Comparison of ENCODE assay signal across 17 mouse cellular contexts in the genomic region with DNA sequence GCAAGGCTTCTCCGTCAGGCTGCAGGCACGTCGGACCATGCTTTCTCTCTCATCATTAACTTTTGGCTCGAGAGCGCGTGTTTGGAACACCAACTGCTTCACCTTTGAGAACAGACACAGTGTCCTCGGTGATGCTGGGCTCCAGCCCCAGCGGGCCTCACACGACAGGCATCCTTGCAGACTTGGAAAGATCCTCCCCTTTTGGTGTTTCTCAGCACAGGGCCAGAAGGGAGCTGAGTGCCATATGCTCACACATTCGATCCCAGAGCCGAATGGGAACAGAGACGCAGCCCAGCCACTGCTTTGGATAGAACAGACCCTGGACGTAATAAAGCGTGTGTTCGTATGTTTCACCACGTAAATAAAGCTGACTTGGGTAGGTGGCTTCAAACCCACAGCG.
DNase-seq lines count a peak whose midpoint lies in the region; ATAC-seq lines count a peak whose summit lies in the region.
"Had no signal": no experiment of that assay in that cellular context is flagged by ENCODE, and none has a peak within 500 bp of the region (broad histone marks: within the 10 kb centered on the region; RNA-seq: fewer than 3 reads in every experiment).

No protein-coding gene starts in this region.

- ATAC-seq in cerebellum, adult (ENCODE audit: insufficient number of reproducible peaks, low FRiP score, low TSS enrichment), result no peak
- ATAC-seq: lung, postnatal 0 days; midbrain, embryonic 13.5 days; Patski had no signal

- DNase-seq in cerebellum, adult 11 months, result peak; percentile 13
- peak; percentile 31 to 70 for DNase-seq in layer of hippocampus, adult 18-20 months (ENCODE audit: low spot score in 2 of 2)
- no peak for DNase-seq in layer of hippocampus, adult 9-10 months (ENCODE audit: low spot score)
- DNase-seq in cerebellum, postnatal 10 days, result peak; percentile 38 to 65
- DNase-seq in layer of hippocampus, adult 9-11 months, result peak; percentile 68
- no peak for DNase-seq in gastrocnemius, adult 18-20 months (ENCODE audit: low spot score)
- DNase-seq in c-Kit-positive CD71-positive TER-119-positive erythroid progenitor cells, embryonic 14.5 days (ENCODE audit: low spot score), result no peak
- DNase-seq: adrenal gland, adult 8-10 months; gastrocnemius, postnatal 25 days; kidney, adult 11 months; kidney, postnatal 10 days; liver; thymus, postnatal 25 days had no signal

Comparison
In these comparisons a context has a peak if more than half of its experiments do, and no peak if none do; other contexts are left out.
1. DNase-seq: peak in cerebellum, adult 11 months (single experiment), layer of hippocampus, adult 18-20 months (2 of 2), cerebellum, postnatal 10 days (2 of 2) and layer of hippocampus, adult 9-11 months (single experiment); none in layer of hippocampus, adult 9-10 months (single experiment), gastrocnemius, adult 18-20 months (single experiment) and c-Kit-positive CD71-positive TER-119-positive erythroid progenitor cells, embryonic 14.5 days (single experiment).